Mouse (Mus musculus) spleen, adult 2 months (tissue): ENCODE measurements around the gene Slc35e2.

ENCODE experiments used
- CTCF ChIP-seq: fragments of 200-500 bp; IDR thresholded peaks from 2 replicates; pipeline ENCODE4 v1.5.1; 2011; ENCODE audit warnings: mild to moderate bottlenecking, inconsistent platforms; ENCODE audit not compliant: insufficient read depth, insufficient read length, insufficient replicate concordance; ENCODE audit errors: extremely low read depth
- POLR2A ChIP-seq: fragments of 200-500 bp; IDR thresholded peaks from 2 replicates; pipeline ENCODE4 v1.6.1; 2011; ENCODE audit warnings: low read depth, low read length, inconsistent platforms

DNA sequence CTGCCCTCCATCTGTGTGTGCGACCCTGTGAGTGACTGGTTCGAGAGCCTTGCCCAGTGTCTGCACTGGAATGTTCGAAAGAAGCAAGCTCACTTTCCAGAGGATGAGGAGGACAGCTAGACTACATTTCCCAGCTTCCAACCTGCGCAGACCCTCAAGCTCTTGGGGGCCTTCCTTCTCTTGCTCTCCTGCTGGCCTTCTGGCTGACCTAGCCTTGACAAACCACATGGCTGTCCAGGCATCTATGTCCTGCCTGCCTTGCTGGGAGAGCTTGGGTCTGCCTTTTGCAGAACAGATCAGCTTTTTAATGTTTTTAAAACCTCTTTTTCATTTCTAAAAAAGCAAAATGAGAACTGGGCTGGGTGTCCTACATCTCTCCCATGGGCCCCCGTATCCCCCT is 11.9 kb upstream of the Slc35e2 start:
- TF ChIP-seq CTCF (no peak), POLR2A (no peak)
